Mouse (Mus musculus): ENCODE measurements around the gene Gm10277. TPM values are rescaled to one million over a fixed set of nuclear protein-coding genes. Genes with fewer than 3 reads are reported as not detected.
A peak's percentile ranks its signal among the peaks of the same experiment; 100 is the strongest.

Gm10277 gene
- not detected for total RNA-seq (2021)

- intact Hi-C loops (cut with DNase I): no loop called here
- no peak for DNase-seq (ENCODE audit: low spot score in 2 of 2)
Observed at GRCm38 (mm10) chr11:77787707-77788106, at the start of gene Gm10277. Gene Gm10277, minus strand, starts transcription at chr11:77787747.

GRCm38 (mm10) chr11:77836751-77837150 lies 49.2 kb upstream of the Gm10277 start:
- intact Hi-C loops (cut with DNase I): no loop called here
- DNase-seq (ENCODE audit: low spot score in 2 of 2): no peak

- intact Hi-C loops (cut with DNase I): no loop called here
Observed at GRCm38 (mm10) chr11:77836290-77836689, 48.7 kb upstream of the Gm10277 start.

GRCm38 (mm10) chr11:77835109-77835508 lies 47.6 kb upstream of the Gm10277 start:
- intact Hi-C loops (cut with DNase I): no loop called here

More at GRCm38 (mm10) chr11:77836290-77836689, 48.7 kb upstream of the Gm10277 start:
- no peak for DNase-seq (ENCODE audit: low spot score in 2 of 2)

GRCm38 (mm10) chr11:77832541-77832940 lies 45.0 kb upstream of the Gm10277 start:
- intact Hi-C loops (cut with DNase I): no loop called here
- DNase-seq (ENCODE audit: low spot score in 2 of 2): no peak

More at GRCm38 (mm10) chr11:77835109-77835508, 47.6 kb upstream of the Gm10277 start:
- no peak for DNase-seq (ENCODE audit: low spot score in 2 of 2)

- DNase-seq (ENCODE audit: low spot score in 2 of 2): no peak
- intact Hi-C loops (cut with DNase I): no loop called here
Observed at GRCm38 (mm10) chr11:77830875-77831274, 43.3 kb upstream of the Gm10277 start.

- intact Hi-C loops (cut with DNase I): loop anchor here (10.0 kb wide), 1 partner anchor 356 kb away; the partner anchor contains the start of genes Rab34 and Rpl23a
- no peak for DNase-seq (ENCODE audit: low spot score in 2 of 2)
Observed at GRCm38 (mm10) chr11:77829043-77829841, 41.7 kb upstream of the Gm10277 start.

GRCm38 (mm10) chr11:77828163-77828562 lies 40.6 kb upstream of the Gm10277 start:
- intact Hi-C loops (cut with DNase I): loop anchor here (10.0 kb wide), 1 partner anchor 357 kb away; the partner anchor contains the start of genes Rab34 and Rpl23a
- no peak for DNase-seq (ENCODE audit: low spot score in 2 of 2)

GRCm38 (mm10) chr11:77827241-77827995 lies 39.9 kb upstream of the Gm10277 start:
- peak; percentile 70 to 77 for DNase-seq (ENCODE audit: low spot score in 2 of 2)
- intact Hi-C loops (cut with DNase I): loop anchor here (1.0 to 10.0 kb wide), 2 partner anchors 139 to 357 kb away; partner anchors contain the start of genes Rab34 and Rpl23a

GRCm38 (mm10) chr11:77826311-77826710 lies 38.8 kb upstream of the Gm10277 start:
- intact Hi-C loops (cut with DNase I): loop anchor here (10.0 kb wide), 1 partner anchor 358 kb away; the partner anchor contains the start of genes Rab34 and Rpl23a
- no peak for DNase-seq (ENCODE audit: low spot score in 2 of 2)

- intact Hi-C loops (cut with DNase I): loop anchor here (10.0 kb wide), 1 partner anchor 359 kb away; the partner anchor contains the start of genes Rab34 and Rpl23a
- DNase-seq (ENCODE audit: low spot score in 2 of 2): peak; percentile 59 to 73
Observed at GRCm38 (mm10) chr11:77825853-77826252, 38.3 kb upstream of the Gm10277 start.

GRCm38 (mm10) chr11:77822781-77823180 lies 35.2 kb upstream of the Gm10277 start:
- intact Hi-C loops (cut with DNase I): loop anchor here (10.0 kb wide), 1 partner anchor 362 kb away; the partner anchor contains the start of genes Rab34 and Rpl23a
- peak in 1 of 2 experiments; percentile 66 for DNase-seq (ENCODE audit: low spot score in 2 of 2)

- intact Hi-C loops (cut with DNase I): loop anchor here (10.0 kb wide), 1 partner anchor 363 kb away; the partner anchor contains the start of genes Rab34 and Rpl23a
- no peak for DNase-seq (ENCODE audit: low spot score in 2 of 2)
Observed at GRCm38 (mm10) chr11:77821648-77822047, 34.1 kb upstream of the Gm10277 start.

GRCm38 (mm10) chr11:77816003-77816402 lies 28.5 kb upstream of the Gm10277 start:
- peak in 1 of 2 experiments; percentile 39 for DNase-seq (ENCODE audit: low spot score in 2 of 2)
- intact Hi-C loops (cut with DNase I): no loop called here

- DNase-seq (ENCODE audit: low spot score in 2 of 2): no peak
- intact Hi-C loops (cut with DNase I): no loop called here
Observed at GRCm38 (mm10) chr11:77813969-77814368, 26.4 kb upstream of the Gm10277 start.

GRCm38 (mm10) chr11:77810018-77810417 lies 22.5 kb upstream of the Gm10277 start:
- DNase-seq (ENCODE audit: low spot score in 2 of 2): no peak
- intact Hi-C loops (cut with DNase I): no loop called here

- intact Hi-C loops (cut with DNase I): loop anchor here (10.0 kb wide), 1 partner anchor 304 kb away; no protein-coding TSS in a partner anchor
- DNase-seq (ENCODE audit: low spot score in 2 of 2): no peak
Observed at GRCm38 (mm10) chr11:77809215-77809614, 21.7 kb upstream of the Gm10277 start.

GRCm38 (mm10) chr11:77808051-77808465 lies 20.5 kb upstream of the Gm10277 start:
- no peak for DNase-seq (ENCODE audit: low spot score in 2 of 2)
- intact Hi-C loops (cut with DNase I): loop anchor here (10.0 kb wide), 1 partner anchor 303 kb away; no protein-coding TSS in a partner anchor

- intact Hi-C loops (cut with DNase I): loop anchor here (10.0 kb wide), 1 partner anchor 302 kb away; no protein-coding TSS in a partner anchor
- DNase-seq (ENCODE audit: low spot score in 2 of 2): no peak
Observed at GRCm38 (mm10) chr11:77806855-77807254, 19.3 kb upstream of the Gm10277 start.

- DNase-seq (ENCODE audit: low spot score in 2 of 2): peak in 1 of 2 experiments; percentile 24
- intact Hi-C loops (cut with DNase I): loop anchor here (10.0 kb wide), 1 partner anchor 301 kb away; no protein-coding TSS in a partner anchor
Observed at GRCm38 (mm10) chr11:77806218-77806617, 18.7 kb upstream of the Gm10277 start.

All from left cerebral cortex, postnatal 36 days (tissue).